Mouse (Mus musculus): ENCODE measurements around the gene Myo1e. TPM values are rescaled to one million over a fixed set of nuclear protein-coding genes. Genes with fewer than 3 reads are reported as not detected.

Myo1e gene
- polyA plus RNA-seq (2015; fragmentation: Nextera tagmentation; extraction: Ambion mirVana): 18.4 and 19.4 TPM in 2 replicates

GRCm38 (mm10) chr9:70207151-70207831 lies at the start of gene Myo1e:
Myo1e (plus strand) TSS chr9:70207350.
- no peaks in the 10 kb centered on the region for H3K36me3 ChIP-seq
- H3K27me3 ChIP-seq (replicated peaks): no peaks in the 10 kb centered on the region
- no peaks in the 10 kb centered on the region for H3K9me3 ChIP-seq
- H3K4me3 ChIP-seq (replicated peaks): peak within 1 kb of the TSS; percentile 77
- under 1% methylated on average over 43 of the region's 43 CpGs for WGBS
- peaks cover 14% of the 10 kb centered on the region for H3K4me1 ChIP-seq (replicated peaks)
- peak within 1 kb of the TSS; percentile 77 for H3K9ac ChIP-seq
- peak within 1 kb of the TSS; percentile 89 for H3K27ac ChIP-seq
- peak; percentile 95 for ATAC-seq
- H3K4me2 ChIP-seq (replicated peaks): peak within 1 kb of the TSS; percentile 98

- Histone ChIP-seq H3K27me3 (replicated peaks) (no peaks in the 10 kb centered on the region), H3K4me3 (replicated peaks) (no peak overlapping the region), H3K4me2 (replicated peaks) (no peak overlapping the region), H3K36me3 (no peaks in the 10 kb centered on the region), H3K4me1 (replicated peaks) (no peaks in the 10 kb centered on the region), H3K9me3 (no peaks in the 10 kb centered on the region), H3K9ac (no peak overlapping the region), H3K27ac (no peak overlapping the region)
- no peak for ATAC-seq
- WGBS: 68% methylated on average over 10 of the region's 10 CpGs
Measured at GRCm38 (mm10) chr9:70160071-70160470, 47.1 kb upstream of the Myo1e start.

DNA sequence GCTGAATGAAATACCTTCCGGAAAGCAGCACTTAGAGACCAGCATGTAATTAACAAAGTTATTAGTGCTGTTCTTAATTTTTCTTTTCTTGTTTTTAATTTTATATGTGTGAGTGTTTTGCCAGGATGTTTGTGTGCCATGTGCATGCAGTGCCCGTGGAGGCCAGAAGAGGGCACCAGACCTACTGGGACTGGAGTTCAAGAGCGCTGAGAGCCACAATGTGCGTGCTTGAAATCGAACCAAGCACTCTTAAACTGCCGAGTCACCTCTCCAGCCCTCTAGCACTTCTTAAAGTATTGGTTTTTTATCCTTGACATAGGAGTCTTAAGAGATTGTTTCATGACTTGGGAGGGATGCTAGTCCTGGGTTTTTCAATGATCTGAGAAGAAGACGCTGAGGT lies 38.2 kb upstream of the Myo1e start:
- Histone ChIP-seq H3K9me3 (no peaks in the 10 kb centered on the region), H3K36me3 (no peaks in the 10 kb centered on the region), H3K27ac (no peak overlapping the region), H3K4me3 (replicated peaks) (no peak overlapping the region), H3K9ac (no peak overlapping the region), H3K27me3 (replicated peaks) (no peaks in the 10 kb centered on the region), H3K4me2 (replicated peaks) (no peak overlapping the region), H3K4me1 (replicated peaks) (no peaks in the 10 kb centered on the region)
- ATAC-seq: no peak
- 86% methylated on average over 7 of the region's 7 CpGs for WGBS

GRCm38 (mm10) chr9:70174291-70174848 lies 32.8 kb upstream of the Myo1e start:
- 66% methylated on average over 4 of the region's 4 CpGs for whole genome bisulfite sequencing
- no peak for ATAC-seq

DNA sequence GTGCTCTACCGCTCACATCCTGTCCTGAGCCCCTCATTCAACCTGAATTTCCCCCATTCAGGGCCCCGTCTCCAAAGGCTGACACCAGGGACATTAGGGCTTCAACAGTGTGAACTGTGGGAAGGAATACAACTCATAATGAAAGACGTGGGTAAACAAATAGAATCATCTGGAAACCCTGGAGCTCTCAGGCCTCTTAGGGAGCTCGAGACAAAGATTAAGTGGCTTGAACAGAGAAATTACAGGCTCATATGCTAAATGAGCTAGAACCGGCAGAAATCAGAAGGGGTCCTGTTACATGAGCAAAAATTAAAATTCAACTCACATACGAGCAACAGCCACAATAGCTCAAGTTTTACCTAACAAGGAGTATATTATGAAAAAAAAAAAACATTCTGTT lies 32.3 kb upstream of the Myo1e start:
- ATAC-seq: no peak
- H3K4me2 ChIP-seq (replicated peaks): no peak overlapping the region
- WGBS: 43% methylated on average over 6 of the region's 6 CpGs

More at GRCm38 (mm10) chr9:70174291-70174848, 32.8 kb upstream of the Myo1e start:
- no peaks in the 10 kb centered on the region for H3K27me3 ChIP-seq (replicated peaks)
- no peaks in the 10 kb centered on the region for H3K9me3 ChIP-seq
- no peak overlapping the region for H3K27ac ChIP-seq
- no peak overlapping the region for H3K4me3 ChIP-seq (replicated peaks)
- H3K4me1 ChIP-seq (replicated peaks): no peaks in the 10 kb centered on the region
- no peak overlapping the region for H3K4me2 ChIP-seq (replicated peaks)
- H3K9ac ChIP-seq: no peak overlapping the region
- H3K36me3 ChIP-seq: no peaks in the 10 kb centered on the region

DNA sequence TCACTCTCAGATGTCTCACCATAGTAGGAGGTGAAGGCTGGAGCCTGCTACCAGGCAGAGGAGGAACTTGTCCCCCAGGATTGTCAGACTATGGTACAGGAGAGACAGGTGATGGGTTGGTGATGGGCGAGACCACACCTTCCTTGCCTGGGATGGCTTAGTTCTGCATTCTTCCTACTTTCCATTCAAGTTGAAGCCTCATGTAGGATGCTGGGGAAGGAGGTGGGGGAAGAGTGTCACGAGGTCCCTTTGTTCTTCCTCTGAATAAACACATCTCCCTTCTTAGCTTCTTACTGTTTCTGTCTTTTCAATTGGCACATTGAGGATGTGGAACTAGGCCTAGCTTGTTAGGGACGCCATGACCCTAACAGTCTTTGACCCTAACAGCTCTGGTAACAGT lies 30.9 kb upstream of the Myo1e start:
- WGBS: 78% methylated on average over 3 of the region's 3 CpGs
- H3K27ac ChIP-seq: no peak overlapping the region
- no peak overlapping the region for H3K4me2 ChIP-seq (replicated peaks)
- no peak overlapping the region for H3K9ac ChIP-seq
- no peaks in the 10 kb centered on the region for H3K36me3 ChIP-seq
- H3K4me1 ChIP-seq (replicated peaks): no peaks in the 10 kb centered on the region
- no peak overlapping the region for H3K4me3 ChIP-seq (replicated peaks)
- no peaks in the 10 kb centered on the region for H3K27me3 ChIP-seq (replicated peaks)
- no peak for ATAC-seq
- no peaks in the 10 kb centered on the region for H3K9me3 ChIP-seq

More for the DNA sequence above, 32.3 kb upstream of the Myo1e start:
- H3K9me3 ChIP-seq: no peaks in the 10 kb centered on the region
- H3K4me1 ChIP-seq (replicated peaks): no peaks in the 10 kb centered on the region
- no peak overlapping the region for H3K27ac ChIP-seq
- H3K4me3 ChIP-seq (replicated peaks): no peak overlapping the region
- no peaks in the 10 kb centered on the region for H3K27me3 ChIP-seq (replicated peaks)
- no peak overlapping the region for H3K9ac ChIP-seq
- H3K36me3 ChIP-seq: no peaks in the 10 kb centered on the region

- ATAC-seq: no peak
- no peak overlapping the region for H3K4me2 ChIP-seq (replicated peaks)
- H3K27me3 ChIP-seq (replicated peaks): no peaks in the 10 kb centered on the region
- H3K9ac ChIP-seq: no peak overlapping the region
- no peaks in the 10 kb centered on the region for H3K4me1 ChIP-seq (replicated peaks)
- no peaks in the 10 kb centered on the region for H3K9me3 ChIP-seq
- 64% methylated on average over 12 of the region's 12 CpGs for WGBS
- H3K27ac ChIP-seq: no peak overlapping the region
- H3K36me3 ChIP-seq: no peaks in the 10 kb centered on the region
- H3K4me3 ChIP-seq (replicated peaks): no peak overlapping the region
Measured at GRCm38 (mm10) chr9:70181719-70182118, 25.4 kb upstream of the Myo1e start.

DNA sequence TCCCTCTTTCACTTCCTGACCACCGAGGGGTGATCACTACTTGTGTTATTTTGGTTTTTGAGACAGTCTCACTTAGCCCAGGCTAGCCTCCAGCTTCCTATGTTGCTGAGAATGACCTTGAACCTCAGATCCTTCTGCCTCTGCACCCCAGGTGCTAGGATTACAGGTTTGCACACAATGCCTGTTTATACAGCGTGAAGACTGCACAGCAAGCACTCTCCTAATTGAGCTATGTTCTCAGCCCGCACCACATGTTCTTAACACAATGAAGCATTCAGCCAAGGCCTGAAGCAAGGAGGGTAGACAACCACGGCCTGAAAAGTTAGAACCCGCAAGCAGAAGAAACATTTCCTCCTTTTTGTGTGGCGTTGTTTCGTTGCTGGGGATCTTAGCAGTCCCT lies 24.5 kb upstream of the Myo1e start:
- no peak for ATAC-seq
- Histone ChIP-seq H3K27ac (no peak overlapping the region), H3K27me3 (replicated peaks) (no peaks in the 10 kb centered on the region), H3K36me3 (no peaks in the 10 kb centered on the region), H3K9me3 (no peaks in the 10 kb centered on the region), H3K9ac (no peak overlapping the region), H3K4me1 (replicated peaks) (no peaks in the 10 kb centered on the region), H3K4me2 (replicated peaks) (no peak overlapping the region), H3K4me3 (replicated peaks) (no peak overlapping the region)
- 71% methylated on average over 7 of the region's 7 CpGs for WGBS

DNA sequence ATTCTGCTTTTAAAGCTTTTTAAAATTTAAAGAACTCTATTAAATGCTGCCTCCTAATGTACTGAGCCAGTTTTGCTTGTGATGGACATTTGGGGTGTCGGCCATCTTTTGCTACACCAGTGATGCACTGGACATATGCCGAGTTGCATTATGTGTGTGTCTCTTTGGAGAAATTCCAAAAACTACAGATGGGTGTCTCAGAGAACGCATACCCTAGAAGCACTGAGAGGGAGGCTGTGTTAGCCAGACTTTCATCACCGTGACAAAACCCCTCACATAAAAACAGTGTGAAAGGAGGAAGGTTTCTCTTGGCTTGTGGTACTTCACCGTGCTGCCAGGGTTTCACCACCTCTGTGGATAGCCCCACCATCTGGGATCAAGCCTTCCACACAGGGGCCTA lies 14.8 kb upstream of the Myo1e start:
- WGBS: 78% methylated on average over 5 of the region's 5 CpGs
- no peak overlapping the region for H3K4me2 ChIP-seq (replicated peaks)
- ATAC-seq: no peak
- no peaks in the 10 kb centered on the region for H3K27me3 ChIP-seq (replicated peaks)
- no peak overlapping the region for H3K9ac ChIP-seq
- H3K27ac ChIP-seq: no peak overlapping the region
- H3K4me1 ChIP-seq (replicated peaks): no peaks in the 10 kb centered on the region
- H3K4me3 ChIP-seq (replicated peaks): no peak overlapping the region
- no peaks in the 10 kb centered on the region for H3K36me3 ChIP-seq
- H3K9me3 ChIP-seq: no peaks in the 10 kb centered on the region

DNA sequence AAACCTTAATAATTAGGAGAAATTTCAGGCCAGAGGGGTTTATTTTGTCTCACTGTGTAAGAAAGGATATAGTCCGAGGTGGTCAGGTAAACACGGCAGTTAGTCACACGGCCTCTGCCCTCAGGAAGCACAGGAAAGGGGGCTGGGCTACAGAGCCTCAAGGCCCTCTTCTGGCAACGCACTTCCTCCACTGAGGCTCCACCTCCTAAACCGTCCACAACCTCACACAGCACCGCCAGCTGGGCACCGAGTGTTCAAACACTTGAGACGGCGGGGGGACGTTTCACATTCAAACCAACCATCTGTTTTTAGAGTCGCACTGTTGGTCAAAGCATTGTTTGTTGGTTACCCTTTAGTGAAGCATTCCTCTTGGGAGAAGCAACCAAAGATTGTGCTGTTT lies 12.5 kb upstream of the Myo1e start:
- no peaks in the 10 kb centered on the region for H3K36me3 ChIP-seq
- H3K9ac ChIP-seq: no peak overlapping the region
- H3K4me2 ChIP-seq (replicated peaks): no peak overlapping the region
- no peaks in the 10 kb centered on the region for H3K27me3 ChIP-seq (replicated peaks)
- WGBS: 71% methylated on average over 11 of the region's 11 CpGs
- no peaks in the 10 kb centered on the region for H3K4me1 ChIP-seq (replicated peaks)
- ATAC-seq: no peak
- no peak overlapping the region for H3K4me3 ChIP-seq (replicated peaks)
- H3K9me3 ChIP-seq: no peaks in the 10 kb centered on the region
- no peak overlapping the region for H3K27ac ChIP-seq

DNA sequence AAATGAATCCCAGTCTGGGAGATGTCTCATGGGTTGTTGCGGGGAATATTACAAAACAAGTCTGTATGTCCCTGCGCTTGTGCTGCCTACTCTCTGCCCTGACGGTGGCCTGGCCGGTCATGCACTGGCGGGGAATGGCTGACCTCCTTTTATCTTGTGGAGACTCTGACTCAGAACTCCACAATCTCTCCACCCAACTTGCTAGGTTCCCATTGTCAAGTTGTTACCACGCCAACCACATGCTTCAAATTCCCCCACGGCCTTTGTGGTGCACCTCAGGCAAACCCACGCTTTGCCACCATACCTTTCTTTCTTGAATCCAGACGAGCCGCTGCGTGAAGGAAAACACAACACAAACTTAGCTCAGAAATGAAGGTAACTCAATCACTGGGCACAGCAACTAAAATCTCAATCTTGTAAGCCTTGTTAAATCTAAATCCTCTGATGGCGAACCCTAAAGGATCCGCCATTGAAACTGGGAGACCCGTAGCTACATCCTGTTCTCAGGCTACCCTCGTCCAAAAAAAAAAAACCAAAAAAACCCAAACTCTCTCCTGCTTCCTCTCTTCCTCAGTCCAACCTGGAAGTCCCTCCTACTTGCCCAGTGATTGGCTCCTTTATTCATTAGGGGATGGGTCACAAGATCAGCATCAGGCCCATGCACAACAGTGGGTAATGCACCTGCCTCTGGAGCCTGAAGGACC lies 10.0 kb upstream of the Myo1e start:
- no peaks in the 10 kb centered on the region for H3K9me3 ChIP-seq
- no peaks in the 10 kb centered on the region for H3K27me3 ChIP-seq (replicated peaks)
- no peak overlapping the region for H3K4me2 ChIP-seq (replicated peaks)
- H3K4me3 ChIP-seq (replicated peaks): no peak overlapping the region
- H3K9ac ChIP-seq: no peak overlapping the region
- 85% methylated on average over 15 of the region's 15 CpGs for WGBS
- H3K36me3 ChIP-seq: no peaks in the 10 kb centered on the region
- no peak overlapping the region for H3K27ac ChIP-seq
- no peak for ATAC-seq
- no peaks in the 10 kb centered on the region for H3K4me1 ChIP-seq (replicated peaks)

DNA sequence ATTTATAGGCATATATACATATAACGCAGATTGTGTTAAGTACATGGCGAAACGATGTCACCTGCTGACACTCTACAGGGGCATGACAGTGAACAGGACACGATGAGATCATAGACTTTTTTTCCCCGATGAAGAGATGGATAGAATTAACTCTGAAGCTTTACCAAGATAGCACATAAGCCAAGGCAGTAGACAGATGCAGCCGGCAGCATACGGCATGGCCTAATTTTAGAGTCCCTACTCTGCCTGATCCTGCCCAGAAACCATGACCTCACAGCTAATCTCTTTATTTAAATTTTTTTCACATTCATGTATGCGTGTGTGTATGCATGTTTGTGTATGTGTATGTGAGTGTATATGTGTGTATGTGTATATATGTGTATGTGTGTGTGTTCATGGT lies 9.2 kb upstream of the Myo1e start:
- H3K36me3 ChIP-seq: no peaks in the 10 kb centered on the region

More for the DNA sequence above, 9.2 kb upstream of the Myo1e start:
- 61% methylated on average over 8 of the region's 8 CpGs for WGBS
- no peaks in the 10 kb centered on the region for H3K4me1 ChIP-seq (replicated peaks)
- no peak overlapping the region for H3K4me2 ChIP-seq (replicated peaks)
- no peak overlapping the region for H3K9ac ChIP-seq
- no peak overlapping the region for H3K27ac ChIP-seq
- no peaks in the 10 kb centered on the region for H3K9me3 ChIP-seq
- ATAC-seq: 0 out of 2 replicates have a peak, but pooled peaks have one; percentile 20
- no peaks in the 10 kb centered on the region for H3K27me3 ChIP-seq (replicated peaks)
- no peak overlapping the region for H3K4me3 ChIP-seq (replicated peaks)
